Comparison of ENCODE assay signal across 8 mouse cellular contexts in genomic region chr4:134772805-134773674, GRCm38 (mm10). TPM values are rescaled to one million over a fixed set of nuclear protein-coding genes. Genes with fewer than 3 reads are reported as not detected.
A peak's percentile ranks its signal among the peaks of the same experiment; 100 is the strongest.
DNase-seq lines count a peak whose midpoint lies in the region; ATAC-seq lines count a peak whose summit lies in the region.

No protein-coding gene starts in this region.

- H3K9me3 ChIP-seq in neural tube, embryonic 12.5 days, result no peaks in the 10 kb centered on the region
- no peaks in the 10 kb centered on the region for H3K9me3 ChIP-seq in liver, embryonic 16.5 days (replicated peaks; ENCODE audit: control insufficient read depth, low read length)

- H3K36me3 ChIP-seq in neural tube, embryonic 12.5 days, result no peaks in the 10 kb centered on the region
- H3K36me3 ChIP-seq in liver, embryonic 16.5 days (ENCODE audit: control insufficient read depth, insufficient read depth), result no peaks in the 10 kb centered on the region

- no peak overlapping the region for H3K27ac ChIP-seq in neural tube, embryonic 12.5 days
- H3K27ac ChIP-seq in liver, embryonic 16.5 days (ENCODE audit: low read length), result 0 out of 2 replicates have a peak overlapping the region, but pooled peaks have one; percentile 39

- intact Hi-C loops in left cerebral cortex, postnatal 36 days (cut with DNase I), result no loop called here

- H3K4me2 ChIP-seq in neural tube, embryonic 12.5 days (replicated peaks), result no peak overlapping the region
- H3K4me2 ChIP-seq in liver, embryonic 16.5 days (ENCODE audit: low read depth, low read length), result no peak overlapping the region

- H3K9ac ChIP-seq in neural tube, embryonic 12.5 days, result no peak overlapping the region
- no peak overlapping the region for H3K9ac ChIP-seq in liver, embryonic 16.5 days (ENCODE audit: low read depth, low read length)

- 30% methylated on average over 4 of the region's 4 CpGs for WGBS in neural tube, embryonic 12.5 days
- 19% methylated on average over 4 of the region's 4 CpGs for WGBS in liver, embryonic 16.5 days (ENCODE audit: insufficient replicate concordance)

- H3K27me3 ChIP-seq in neural tube, embryonic 12.5 days (replicated peaks), result peaks cover 16% of the 10 kb centered on the region
- no peaks in the 10 kb centered on the region for H3K27me3 ChIP-seq in liver, embryonic 16.5 days (ENCODE audit: control insufficient read depth, insufficient read depth, low read depth, low read length)

- peaks cover 12% of the 10 kb centered on the region for H3K4me1 ChIP-seq in neural tube, embryonic 12.5 days
- H3K4me1 ChIP-seq in liver, embryonic 16.5 days (ENCODE audit: control insufficient read depth, low read depth, low read length), result peaks cover 34% of the 10 kb centered on the region

- H3K4me3 ChIP-seq in neural tube, embryonic 12.5 days, result no peak overlapping the region
- H3K4me3 ChIP-seq in liver, embryonic 16.5 days (ENCODE audit: low read depth, low read length), result no peak overlapping the region

- no peak for DNase-seq in neural tube, embryonic 10.5 days (ENCODE audit: extremely low spot score, low spot score)
- peak; percentile 62 to 66 for DNase-seq in cerebellum, postnatal 25 days
- peak; percentile 54 to 79 for DNase-seq in thymus, postnatal 36 days
- DNase-seq in left cerebral cortex, postnatal 36 days (ENCODE audit: low spot score in 2 of 2), result no peak
- no peak for DNase-seq in layer of hippocampus, adult 9-11 months
- no peak for DNase-seq in heart, adult 9 months (ENCODE audit: low spot score in 2 of 2)

- ATAC-seq in neural tube, embryonic 12.5 days (ENCODE audit: low FRiP score, low read depth), result 0 out of 2 replicates have a peak, but pooled peaks have one; percentile 48
- ATAC-seq in liver, embryonic 16.5 days (ENCODE audit: low read depth), result peak; percentile 55

RNA-seq across cellular contexts. Expression of gene Ldlrap1, which starts 5.2 kb away (rescaled TPM):
- polyA plus RNA-seq in neural tube, embryonic 12.5 days (2016; fragmentation: Nextera tagmentation; extraction: Ambion mirVana), result 5.3 and 7.0 TPM in 2 replicates
- polyA plus RNA-seq in liver, embryonic 16.5 days (2015; fragmentation: Nextera tagmentation; extraction: Ambion mirVana), result 20.1 and 20.7 TPM in 2 replicates
- 1 to 10 TPM; 3.1 to 3.5 TPM for total RNA-seq in left cerebral cortex, postnatal 36 days (2021)

Comparison
In these comparisons a context has a peak if more than half of its experiments do, and no peak if none do; other contexts are left out.
1. DNase-seq: peak in cerebellum, postnatal 25 days (2 of 2) and thymus, postnatal 36 days (2 of 2); none in neural tube, embryonic 10.5 days (single experiment), left cerebral cortex, postnatal 36 days (0 of 2), layer of hippocampus, adult 9-11 months (single experiment) and heart, adult 9 months (0 of 2).